Mouse (Mus musculus) forelimb bud, embryonic 11.5 days (tissue): ENCODE data around the gene Tmod3.
A peak's percentile ranks its signal among the peaks of the same experiment; 100 is the strongest.

ENCODE experiments used
- DNase-seq: peaks from one replicate; pipeline ENCODE4 v3.0.0-alpha.2; 2012; ENCODE audit warnings: low read depth, low spot score

The Tmod3 gene

DNA sequence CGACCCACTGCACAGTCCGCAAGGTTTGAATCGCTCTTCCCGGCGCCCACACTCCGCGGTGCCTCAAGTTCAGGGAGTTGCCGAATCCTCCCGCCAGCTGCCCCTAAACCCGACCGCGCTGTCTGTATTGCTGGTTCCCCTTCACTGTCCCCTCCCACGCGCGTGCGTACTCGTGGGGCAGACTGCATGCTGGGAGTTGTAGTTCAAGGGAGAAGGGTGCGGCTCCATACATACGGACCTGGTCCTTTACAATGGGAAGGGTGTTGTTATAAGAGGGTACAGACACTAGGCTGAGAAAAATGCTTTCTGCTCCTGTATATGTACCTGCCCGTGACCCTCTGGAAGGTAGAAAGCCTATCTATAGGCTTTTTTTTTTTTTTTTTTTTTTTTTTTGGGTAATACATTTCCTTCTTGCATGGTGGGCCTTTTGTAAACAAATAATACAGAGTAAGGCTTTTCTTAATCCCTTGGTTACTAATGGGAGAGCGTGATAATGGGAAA is at the start of gene Tmod3:
Tmod3 (minus strand) TSS at position 146 of the 501 bp plus-strand sequence.
- DNase-seq: peak; percentile 91

DNA sequence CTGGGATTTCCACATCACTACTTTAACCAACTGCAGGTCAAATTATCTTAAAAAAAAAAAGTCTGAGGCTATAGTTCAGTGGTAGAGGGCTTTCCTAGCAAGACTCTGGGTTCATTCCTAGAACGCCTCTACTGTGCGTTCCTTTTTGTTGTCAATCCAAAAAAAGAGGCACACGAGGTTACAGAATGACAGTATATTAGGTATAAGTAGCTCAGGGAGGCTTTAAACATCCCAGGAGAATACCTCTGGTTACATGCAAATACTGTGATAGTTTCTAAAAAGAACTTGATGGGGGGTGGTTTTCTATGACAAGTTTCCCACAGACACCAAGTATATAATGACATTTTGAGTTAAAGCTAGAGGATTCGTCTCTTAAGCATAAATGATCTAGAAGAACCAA is 48.0 kb upstream of the Tmod3 start:
- DNase-seq: no peak

- DNase-seq: no peak
Observed at GRCm38 (mm10) chr9:75601510-75601909, 42.1 kb upstream of the Tmod3 start.

- no peak for DNase-seq
Observed at GRCm38 (mm10) chr9:75600166-75600934, 40.9 kb upstream of the Tmod3 start.

GRCm38 (mm10) chr9:75599191-75599841 is 39.9 kb upstream of the Tmod3 start:
- DNase-seq: no peak

DNA sequence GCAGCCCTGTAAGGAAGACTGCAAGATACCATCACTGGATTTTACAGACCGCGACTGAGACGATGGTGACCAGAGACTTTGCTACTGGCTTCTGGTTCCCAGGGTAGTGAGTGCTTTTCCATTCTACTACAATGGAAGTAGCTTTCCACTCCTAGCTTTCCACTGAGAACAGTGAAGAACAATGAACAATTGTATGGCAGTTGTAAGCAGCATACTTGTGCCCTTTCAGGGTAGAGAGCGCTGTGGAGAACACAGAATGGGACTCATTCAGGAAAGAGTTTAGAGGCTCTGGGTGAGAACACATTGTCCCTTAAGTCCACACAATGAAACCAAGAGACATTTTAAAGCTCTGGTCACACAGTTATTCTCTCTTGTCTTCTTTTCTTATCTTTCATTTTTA is 38.1 kb upstream of the Tmod3 start:
- no peak for DNase-seq

DNA sequence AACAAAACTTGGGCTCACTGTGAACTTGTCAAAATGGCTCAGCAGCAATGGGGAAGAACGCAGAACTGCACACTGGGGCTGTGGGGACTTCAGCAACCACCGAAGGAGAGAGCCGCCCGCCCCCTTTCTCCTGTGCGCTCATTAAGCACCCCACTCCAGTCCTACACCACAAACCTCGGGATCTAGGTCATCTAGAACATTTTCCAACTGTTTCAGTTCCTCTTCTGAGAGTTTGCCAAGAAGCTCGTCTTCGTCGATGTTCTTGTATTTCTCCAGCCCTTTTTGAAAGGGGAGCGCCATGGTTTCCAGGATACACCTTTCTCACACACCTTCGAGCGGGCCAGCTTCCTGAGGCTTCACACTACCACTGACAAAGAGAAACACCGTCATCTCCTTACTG is 37.6 kb upstream of the Tmod3 start:
- no peak for DNase-seq

DNA sequence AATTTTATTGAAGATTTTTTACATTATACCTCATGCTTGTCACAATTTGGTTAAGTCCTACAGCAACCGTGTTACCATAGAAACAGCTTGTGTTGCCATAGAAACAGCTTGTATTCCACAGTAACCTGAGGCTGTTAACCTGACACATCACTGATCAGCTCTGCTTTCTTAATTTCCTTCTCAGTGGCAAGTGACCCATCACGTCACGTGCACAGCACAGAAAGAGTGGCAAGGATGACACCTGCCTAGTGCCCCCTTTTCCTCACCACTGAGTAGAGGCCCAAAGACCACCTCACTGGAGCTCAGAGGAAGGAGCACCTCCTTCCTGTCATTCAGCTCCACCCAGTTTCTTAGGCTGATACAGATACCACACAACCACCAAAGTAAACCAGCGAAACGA is 34.0 kb upstream of the Tmod3 start:
- no peak for DNase-seq

GRCm38 (mm10) chr9:75589850-75590790 is 30.7 kb upstream of the Tmod3 start:
- DNase-seq: no peak

DNA sequence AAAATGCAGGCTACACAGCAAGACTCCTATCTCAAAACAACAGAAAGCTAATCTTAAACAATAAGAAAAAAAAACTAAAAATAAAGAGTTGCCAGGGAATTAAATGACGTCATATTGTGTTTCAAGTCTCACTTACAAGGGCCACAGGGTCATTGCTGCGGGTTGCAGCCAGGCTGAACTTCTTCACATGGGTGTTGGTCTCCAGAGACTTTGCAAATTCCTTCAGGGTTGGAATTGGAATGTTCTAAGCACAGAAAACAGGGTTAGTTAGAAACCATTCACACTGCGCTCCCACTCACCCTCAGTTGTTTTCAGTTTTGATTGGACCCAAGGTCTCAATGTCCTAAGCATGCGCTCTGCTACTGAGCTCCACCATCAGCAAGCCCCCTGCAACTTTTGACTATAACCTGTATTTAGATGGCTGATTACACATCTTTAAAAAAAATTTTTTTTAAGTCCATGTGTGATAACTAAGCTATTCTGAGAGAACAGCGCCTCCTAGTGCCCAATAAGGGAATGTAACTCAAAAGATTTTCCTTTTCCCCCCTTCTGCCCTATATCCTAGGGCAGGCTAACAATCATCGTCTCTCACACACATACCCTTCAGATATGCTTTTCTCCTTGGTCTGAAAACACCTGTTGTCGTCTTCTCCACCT is 22.4 kb upstream of the Tmod3 start:
- DNase-seq: peak; percentile 36

- DNase-seq: no peak
Observed at GRCm38 (mm10) chr9:75579321-75579720, 19.9 kb upstream of the Tmod3 start.

GRCm38 (mm10) chr9:75571036-75571942 is 11.8 kb upstream of the Tmod3 start:
- no peak for DNase-seq

- no peak for DNase-seq
Observed at GRCm38 (mm10) chr9:75568399-75568798, 8.9 kb upstream of the Tmod3 start.

DNA sequence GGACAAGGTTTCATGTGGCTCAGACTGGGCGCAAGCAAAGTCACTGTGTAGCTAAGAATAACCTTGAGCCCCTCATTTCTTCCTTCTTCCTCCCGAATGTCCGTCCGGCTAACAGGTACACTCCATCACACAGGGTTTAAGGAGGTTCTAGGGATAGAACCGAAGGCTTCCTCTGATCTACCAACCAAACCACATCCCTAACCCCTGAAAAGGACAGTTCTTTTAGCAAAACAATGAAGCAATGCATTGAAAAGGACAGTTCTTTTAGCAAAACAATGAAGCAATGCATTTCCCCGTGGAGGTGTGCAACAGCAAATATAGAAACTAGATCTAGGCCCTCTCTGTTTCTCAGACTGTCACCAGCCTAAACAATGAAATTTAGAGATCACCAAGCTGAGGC is 5.4 kb upstream of the Tmod3 start:
- DNase-seq: no peak

GRCm38 (mm10) chr9:75563622-75564021 is 4.2 kb upstream of the Tmod3 start:
- no peak for DNase-seq

DNA sequence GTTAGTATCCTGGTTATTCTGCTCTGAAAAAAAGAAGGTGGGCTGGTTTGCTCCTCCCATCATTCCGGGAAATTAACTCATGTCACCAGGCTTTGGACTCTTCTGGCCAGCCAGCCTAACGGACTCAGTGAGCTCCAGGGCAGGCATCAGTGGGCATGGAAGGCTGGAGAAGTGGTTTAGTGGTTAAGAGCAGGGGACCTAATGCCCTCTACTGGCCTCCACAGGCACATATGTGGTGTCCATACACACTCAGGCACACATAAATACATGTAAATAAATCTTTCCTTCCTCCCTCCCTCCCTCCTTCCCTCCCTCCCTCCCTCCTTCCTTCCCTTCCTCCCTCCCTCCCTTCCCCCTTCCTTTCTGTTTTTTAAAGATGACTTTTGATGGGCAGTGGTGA is 3.7 kb upstream of the Tmod3 start:
- no peak for DNase-seq

- no peak for DNase-seq
Observed at GRCm38 (mm10) chr9:75561040-75561669, 1.7 kb upstream of the Tmod3 start.

- DNase-seq: no peak
Observed at GRCm38 (mm10) chr9:75560353-75560752, 896 bp upstream of the Tmod3 start.

DNA sequence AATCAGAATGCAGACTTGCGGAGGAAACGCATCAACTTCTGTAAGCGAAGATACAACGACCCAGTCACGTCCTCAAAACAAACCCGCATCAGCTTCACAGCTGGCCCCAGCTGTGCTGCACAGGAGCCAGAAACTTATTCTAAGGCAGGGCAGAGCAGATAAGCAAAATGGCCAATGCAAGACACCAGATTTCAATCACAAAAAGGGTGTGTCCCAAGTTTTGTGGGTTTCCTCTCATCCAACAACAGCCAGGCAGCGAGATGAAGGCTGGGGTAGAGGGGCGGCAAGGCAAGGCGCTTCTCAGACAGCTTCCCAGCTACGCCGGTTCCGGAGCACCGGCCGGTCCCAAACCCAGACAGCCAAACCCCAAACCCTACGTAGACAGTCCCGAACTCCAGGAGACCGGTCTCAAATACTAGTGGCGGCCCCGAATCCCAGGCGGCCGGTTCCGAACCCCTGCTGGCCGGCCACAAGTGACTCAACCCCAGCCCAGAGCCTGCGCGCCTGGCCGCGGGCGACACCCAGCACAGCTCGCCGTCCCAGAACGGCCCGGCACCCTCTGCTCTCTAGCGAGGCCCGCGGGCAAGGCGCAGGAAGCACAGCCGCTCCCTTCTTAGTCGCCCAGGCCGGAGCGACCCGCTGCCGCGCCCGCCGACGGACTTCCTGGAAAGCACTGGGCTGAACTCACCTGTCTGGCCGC is 495 bp downstream of the Tmod3 start:
- DNase-seq: peak; percentile 21
